Mouse (Mus musculus) hindbrain, embryonic 11.5 days (tissue): ENCODE data around the gene Fam174a. TPM values are rescaled to one million over a fixed set of nuclear protein-coding genes. Genes with fewer than 3 reads are reported as not detected.

Experiments used
- ATAC-seq: fragments of 200-750 bp; cut with Nextera tagmentation; 2 replicates; pipeline ENCODE4 v1.8.0; 2017; ENCODE audit warnings: mild to moderate bottlenecking, moderate TSS enrichment, moderate library complexity; ENCODE audit not compliant: low FRiP score
- DNase-seq: peaks from one replicate; pipeline ENCODE4 v3.0.0-alpha.2; 2015; ENCODE audit warnings: low spot score
- H3K27ac ChIP-seq: fragments of 300-500 bp; sonication (generic); 2 replicates; pipeline ENCODE4 v1.5.1; 2014; ENCODE audit warnings: mild to moderate bottlenecking, low read depth, low read length
- H3K27me3 ChIP-seq: fragments of 300-500 bp; sonication (generic); 2 replicates; pipeline ENCODE4 v1.6.1; 2014; ENCODE audit warnings: mild to moderate bottlenecking, low read length, moderate library complexity, mixed read lengths; ENCODE audit not compliant: control insufficient read depth, insufficient read depth
- H3K36me3 ChIP-seq: fragments of 300-500 bp; sonication (generic); 2 replicates; pipeline ENCODE4 v1.6.1; 2014; ENCODE audit warnings: mild to moderate bottlenecking, low read length, moderate library complexity, mixed read lengths; ENCODE audit not compliant: control insufficient read depth, insufficient read depth
- H3K4me1 ChIP-seq: fragments of 300-500 bp; sonication (generic); replicated peaks from 2 replicates; pipeline ENCODE4 v1.6.1; 2014; ENCODE audit warnings: low read length, mixed read lengths; ENCODE audit not compliant: control insufficient read depth, insufficient read depth
- H3K4me2 ChIP-seq: fragments of 300-500 bp; sonication (generic); replicated peaks from 2 replicates; pipeline ENCODE4 v1.6.1; 2014; ENCODE audit warnings: mild to moderate bottlenecking, low read depth, low read length
- H3K4me3 ChIP-seq: fragments of 300-500 bp; sonication (generic); 2 replicates; pipeline ENCODE4 v1.5.1; 2014; ENCODE audit warnings: low read depth, low read length
- H3K9ac ChIP-seq: fragments of 300-500 bp; sonication (generic); 2 replicates; pipeline ENCODE4 v1.6.1; 2014; ENCODE audit warnings: low read depth, low read length
- H3K9me3 ChIP-seq: fragments of 300-500 bp; sonication (generic); 2 replicates; pipeline ENCODE4 v1.6.1; 2016; ENCODE audit warnings: low read length; ENCODE audit not compliant: control insufficient read depth
- WGBS: fragments of 180-500 bp; shearing (Covaris S2); extraction: QIAGEN DNeasy Blood & Tissue Kit; methylation state at CpG from one replicate; pipeline ENCODE4 v1.1.7; 2014; 5-methylcytosine and 5-hydroxymethylcytosine counted together
- polyA plus RNA-seq: library from polyadenylated mRNA; unstranded; fragments of >200 nt; fragmentation: Nextera tagmentation; extraction: Ambion mirVana; gene quantifications from 2 replicates; pipeline ENCODE4 v1.2.1, GENCODE M21; 2014

Gene Fam174a
- polyA plus RNA-seq, result 23.8 and 25.1 TPM in 2 replicates

DNA sequence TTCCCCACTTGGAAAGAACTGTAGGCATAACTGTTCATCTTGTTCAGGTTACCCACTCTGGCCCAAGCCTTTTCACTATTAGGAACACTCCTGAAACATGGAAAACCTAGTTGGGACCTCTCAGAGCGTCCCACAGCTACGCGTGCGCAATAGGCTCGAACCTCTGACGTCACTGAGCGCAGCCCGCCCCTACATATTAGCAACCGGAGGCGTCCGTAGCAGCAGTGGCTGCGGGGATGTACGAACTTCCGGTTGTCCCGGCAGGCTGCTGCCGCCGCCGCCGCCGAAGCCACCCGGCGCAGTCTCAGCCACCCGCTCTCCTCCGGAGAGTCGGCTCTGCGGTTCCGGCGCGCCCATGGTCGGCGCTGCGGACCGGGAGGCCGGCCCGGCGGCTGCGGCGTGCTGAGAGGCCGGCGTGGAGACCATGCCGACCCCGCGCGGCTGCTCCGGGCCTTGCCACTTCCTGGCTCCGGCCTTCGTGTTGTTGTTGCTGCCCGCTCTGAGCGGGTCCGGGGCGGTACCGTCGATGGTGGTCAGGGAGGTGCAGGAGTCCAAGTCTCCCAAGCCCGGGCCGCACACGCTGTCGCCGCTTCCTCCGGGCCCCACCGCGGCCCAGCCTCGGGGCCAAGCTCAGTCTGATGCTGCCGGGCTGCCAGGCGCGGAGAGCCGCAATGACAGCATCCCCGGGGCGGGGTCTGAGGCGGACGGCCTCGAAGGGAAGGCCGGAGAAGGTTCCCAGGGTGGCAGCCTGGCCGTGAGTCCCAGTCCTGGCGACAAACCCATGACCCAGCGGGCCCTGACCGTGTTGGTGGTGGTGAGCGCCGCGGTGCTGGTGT is at the start of gene Fam174a:
TSS of gene Fam174a (plus strand) at position 231 of the 836 bp plus-strand sequence.
- Histone ChIP-seq H3K27me3 (no peaks in the 10 kb centered on the region), H3K4me2 (peak within 1 kb of the TSS; percentile 91), H3K27ac (peak within 1 kb of the TSS; percentile 78), H3K4me3 (peak within 1 kb of the TSS; percentile 88), H3K4me1 (no peaks in the 10 kb centered on the region), H3K36me3 (no peaks in the 10 kb centered on the region), H3K9ac (peak within 1 kb of the TSS; percentile 80), H3K9me3 (no peaks in the 10 kb centered on the region)
- peak; percentile 100 for ATAC-seq
- WGBS, result under 1% methylated on average over 59 of the region's 79 CpGs
- peak; percentile 93 for DNase-seq

DNA sequence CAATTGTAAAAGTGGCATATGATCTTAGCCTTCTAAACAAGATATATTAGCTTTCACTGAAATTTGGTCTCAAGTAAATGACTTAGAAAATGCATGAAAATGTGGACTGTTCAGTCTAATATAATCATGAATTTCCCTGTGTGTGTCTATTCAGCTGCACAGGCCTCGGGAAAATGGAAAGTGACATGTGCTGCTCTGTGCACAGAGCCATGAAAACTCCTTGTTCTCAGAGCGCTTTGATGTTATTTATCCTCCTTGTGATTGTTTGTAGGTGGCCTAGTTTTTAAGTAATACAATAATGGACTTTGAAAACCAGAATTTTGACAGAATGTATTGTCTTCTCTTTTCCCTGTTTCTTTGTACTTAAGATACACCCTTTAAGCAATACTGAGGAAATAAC is 49.6 kb upstream of the Fam174a start:
- Histone ChIP-seq H3K4me1 (no peaks in the 10 kb centered on the region), H3K27ac (no peak overlapping the region), H3K9ac (no peak overlapping the region), H3K27me3 (no peaks in the 10 kb centered on the region), H3K4me2 (no peak overlapping the region), H3K36me3 (no peaks in the 10 kb centered on the region), H3K4me3 (no peak overlapping the region), H3K9me3 (no peaks in the 10 kb centered on the region)
- WGBS, result 52% methylated on average over 2 of the region's 2 CpGs
- ATAC-seq, result no peak
- no peak for DNase-seq

DNA sequence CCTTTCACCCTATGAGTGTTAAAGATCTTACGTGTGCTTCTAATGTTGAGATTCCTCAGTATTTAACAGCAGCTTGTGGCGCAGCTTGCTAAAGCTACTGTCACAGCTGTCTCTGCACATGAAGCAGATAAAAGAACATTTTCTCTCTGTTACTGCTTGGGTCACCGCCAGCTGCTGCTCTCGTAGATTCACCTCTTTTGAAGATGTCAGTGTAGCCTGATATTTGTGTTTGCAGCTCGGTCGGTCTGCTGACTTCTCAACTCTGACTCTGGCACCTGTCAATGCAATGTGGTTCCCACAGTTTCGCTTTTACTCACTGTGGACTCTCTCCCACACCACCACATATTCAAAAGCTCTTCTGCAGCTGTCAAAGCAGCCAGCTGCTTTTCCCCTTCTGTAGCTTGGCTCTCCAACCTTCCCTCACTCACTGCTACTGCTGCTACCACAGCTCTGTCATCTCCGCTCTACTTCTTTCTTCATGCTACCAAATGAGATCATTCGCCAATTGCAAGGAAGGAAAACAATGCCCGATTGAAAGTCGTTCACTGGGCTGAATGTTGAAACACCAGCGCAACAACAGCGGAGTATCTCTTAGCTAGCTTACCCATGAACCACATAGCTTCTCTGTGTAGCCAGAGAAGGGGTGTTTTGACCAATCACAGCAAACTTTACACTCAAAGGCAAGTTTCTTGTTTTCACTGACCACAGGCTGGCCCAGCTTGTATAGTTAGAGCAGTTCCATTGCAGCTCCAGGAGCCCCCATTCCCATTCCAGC is 45.3 kb upstream of the Fam174a start:
- Histone ChIP-seq H3K27me3 (no peaks in the 10 kb centered on the region), H3K36me3 (no peaks in the 10 kb centered on the region), H3K9me3 (no peaks in the 10 kb centered on the region), H3K4me2 (no peak overlapping the region), H3K9ac (no peak overlapping the region), H3K4me1 (no peaks in the 10 kb centered on the region), H3K27ac (no peak overlapping the region), H3K4me3 (no peak overlapping the region)
- DNase-seq (no peak), ATAC-seq (no peak)
- 64% methylated on average over 13 of the region's 13 CpGs for WGBS

DNA sequence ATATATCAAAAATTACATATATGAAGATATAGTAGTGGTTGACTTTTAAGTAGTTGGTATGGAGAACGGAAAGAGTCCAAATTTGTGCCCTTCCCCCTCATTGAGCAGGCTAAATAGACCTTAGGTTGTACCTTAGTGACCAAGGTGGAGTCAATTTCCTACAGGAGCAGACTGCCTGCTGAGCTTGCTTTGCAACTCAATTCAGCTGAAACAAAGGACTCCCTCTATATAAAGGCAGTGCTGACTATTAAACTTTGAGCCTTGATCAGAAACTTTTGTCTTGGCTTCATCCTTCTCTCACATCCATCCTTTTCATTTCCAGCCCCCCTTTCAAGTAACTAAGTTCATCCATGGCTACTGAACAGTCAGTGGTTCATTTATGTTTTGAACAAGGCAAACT is 40.1 kb upstream of the Fam174a start:
- Histone ChIP-seq H3K4me1 (no peaks in the 10 kb centered on the region), H3K9me3 (no peaks in the 10 kb centered on the region), H3K4me3 (no peak overlapping the region), H3K9ac (no peak overlapping the region), H3K27ac (no peak overlapping the region), H3K27me3 (no peaks in the 10 kb centered on the region), H3K4me2 (no peak overlapping the region), H3K36me3 (no peaks in the 10 kb centered on the region)
- 21% methylated on average over 1 of the region's 1 CpGs for WGBS
- ATAC-seq, result no peak
- DNase-seq, result no peak

DNA sequence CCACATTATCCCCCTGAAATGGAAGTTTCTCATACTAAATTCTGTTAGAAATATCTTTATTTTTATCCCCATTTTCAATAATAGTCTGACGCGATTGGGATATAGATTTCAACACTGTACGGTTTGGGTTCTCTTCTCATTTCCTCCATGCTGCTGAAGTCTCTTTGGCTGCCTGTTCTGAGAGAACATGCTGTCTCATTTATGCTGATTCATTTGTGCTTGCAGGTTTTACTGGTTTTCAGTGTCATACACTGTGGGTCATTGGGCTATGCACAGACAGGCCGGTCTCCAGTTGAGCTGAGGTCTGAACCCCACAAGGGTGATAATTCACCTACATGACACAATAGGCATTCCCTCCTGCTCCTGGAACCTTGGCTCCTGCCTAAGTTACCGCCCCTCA is 5.1 kb upstream of the Fam174a start:
- Histone ChIP-seq H3K9ac (no peak overlapping the region), H3K4me1 (no peaks in the 10 kb centered on the region), H3K4me2 (no peak overlapping the region), H3K4me3 (no peak overlapping the region), H3K27me3 (no peaks in the 10 kb centered on the region), H3K36me3 (no peaks in the 10 kb centered on the region), H3K9me3 (no peaks in the 10 kb centered on the region), H3K27ac (no peak overlapping the region)
- DNase-seq (no peak), ATAC-seq (no peak)
- WGBS, result 90% methylated on average over 5 of the region's 5 CpGs

DNA sequence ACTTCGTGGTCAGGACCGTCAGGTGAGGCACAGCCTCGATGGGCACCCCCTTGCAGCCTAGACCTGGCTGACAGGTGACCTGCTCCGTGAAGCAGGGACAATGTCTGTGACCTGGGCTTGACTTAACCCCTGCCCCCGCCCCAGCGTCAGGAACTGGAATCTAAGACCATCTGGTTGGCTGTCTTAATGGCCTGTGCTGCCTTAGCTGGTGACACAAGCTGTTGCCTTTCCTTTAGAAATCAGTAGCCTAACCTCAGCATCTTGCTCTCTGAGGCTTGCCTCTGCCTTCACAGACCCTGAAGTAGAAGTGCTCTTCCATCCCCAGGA is 769 bp downstream of the Fam174a start:
- peak overlapping the region; percentile 78 for H3K27ac ChIP-seq
- H3K4me1 ChIP-seq, result no peaks in the 10 kb centered on the region
- no peaks in the 10 kb centered on the region for H3K36me3 ChIP-seq
- whole genome bisulfite sequencing, result 1% methylated on average over 6 of the region's 6 CpGs
- no peak; the same call in 1 of the 2 replicates for ATAC-seq
- no peak for DNase-seq
- H3K9me3 ChIP-seq, result no peaks in the 10 kb centered on the region
- H3K9ac ChIP-seq, result peak overlapping the region; percentile 80
- no peaks in the 10 kb centered on the region for H3K27me3 ChIP-seq
- H3K4me3 ChIP-seq, result peak overlapping the region; percentile 88
- H3K4me2 ChIP-seq, result peak overlapping the region; percentile 91

DNA sequence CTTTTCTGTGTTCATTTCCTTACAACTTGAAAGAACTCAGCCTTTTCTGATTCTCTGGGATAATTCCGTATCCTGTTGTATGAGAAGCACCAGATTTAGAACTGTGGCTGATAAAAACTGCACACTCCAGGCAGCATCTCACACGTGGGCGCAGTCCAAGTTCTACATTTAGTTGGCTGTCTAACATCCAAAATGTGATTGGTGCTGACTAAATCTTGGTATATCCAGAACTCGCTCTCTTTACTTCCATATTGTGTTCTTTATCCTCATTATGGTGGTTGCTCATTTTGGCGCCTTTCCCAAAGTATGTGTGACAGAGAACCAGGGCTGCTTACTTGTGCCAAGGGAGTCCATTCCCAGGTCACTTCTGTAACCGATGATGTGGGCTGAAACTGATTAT is 2.6 kb downstream of the Fam174a start:
- Histone ChIP-seq H3K4me2 (no peak overlapping the region), H3K9me3 (no peaks in the 10 kb centered on the region), H3K27ac (no peak overlapping the region), H3K27me3 (no peaks in the 10 kb centered on the region), H3K36me3 (no peaks in the 10 kb centered on the region), H3K9ac (no peak overlapping the region), H3K4me1 (no peaks in the 10 kb centered on the region), H3K4me3 (no peak overlapping the region)
- DNase-seq, result no peak
- WGBS, result 90% methylated on average over 6 of the region's 6 CpGs
- ATAC-seq, result no peak

DNA sequence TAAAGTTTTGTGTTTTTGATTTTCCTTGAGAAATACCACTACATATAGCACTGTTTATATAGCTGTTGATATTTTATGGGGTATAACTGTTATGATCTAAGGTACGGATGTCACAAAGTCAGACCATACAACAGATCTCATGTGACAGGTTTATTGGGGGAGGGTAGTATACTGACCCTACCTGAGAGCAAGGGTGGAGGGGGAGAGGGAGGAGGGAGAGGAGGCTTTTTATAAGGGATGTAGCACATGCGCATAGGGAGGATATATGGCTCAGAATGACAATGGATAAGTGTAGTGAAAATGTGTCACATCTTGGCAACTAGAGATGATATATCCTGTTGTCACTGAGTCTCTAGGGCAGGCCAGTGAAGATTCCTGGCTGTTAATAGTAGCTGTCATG is 8.8 kb downstream of the Fam174a start:
- Histone ChIP-seq H3K4me1 (no peaks in the 10 kb centered on the region), H3K27ac (no peak overlapping the region), H3K27me3 (no peaks in the 10 kb centered on the region), H3K36me3 (0 out of 2 replicates have a peak, but pooled peaks cover 2% of the 10 kb centered on the region), H3K4me2 (no peak overlapping the region), H3K4me3 (no peak overlapping the region), H3K9me3 (no peaks in the 10 kb centered on the region), H3K9ac (no peak overlapping the region)
- WGBS, result 88% methylated on average over 2 of the region's 2 CpGs
- DNase-seq, result no peak
- 0 out of 2 replicates have a peak, but pooled peaks have one; percentile 31 for ATAC-seq
